Mouse (Mus musculus) myocyte (in vitro differentiated cells): ENCODE measurements at regions not wholly inside any gene's neighbourhood (a gene's known extent, or its start where the extent isn't known, plus 50 kb on each side); places are given as distances from the start of the nearest gene placed in this dataset.
A peak's percentile ranks its signal among the peaks of the same experiment; 100 is the strongest.

ENCODE experiments used
- H3K27me3 ChIP-seq: one replicate; pipeline ENCODE4 v1.6.1; 2011; ENCODE audit not compliant: control insufficient read depth, insufficient read depth, insufficient read length
- H3K36me3 ChIP-seq: one replicate; pipeline ENCODE4 v1.6.1; 2011; ENCODE audit not compliant: control insufficient read depth, insufficient read depth
- H3K4me2 ChIP-seq: one replicate; pipeline ENCODE4 v1.6.1; 2011; ENCODE audit warnings: low read depth, control low read depth
- H3K4me3 ChIP-seq: one replicate; pipeline ENCODE4 v1.5.1; 2011; ENCODE audit warnings: mild to moderate bottlenecking, control low read depth, moderate library complexity
- H3K79me2 ChIP-seq: one replicate; pipeline ENCODE4 v1.6.1; 2011; ENCODE audit not compliant: control insufficient read depth, insufficient read depth
- H3ac ChIP-seq: one replicate; pipeline ENCODE4 v1.6.1; 2011; ENCODE audit not compliant: control insufficient read depth, insufficient read length
- CEBPB ChIP-seq: IDR thresholded peaks from 2 replicates; pipeline ENCODE4 v1.6.1; 2011; ENCODE audit warnings: mild to moderate bottlenecking, moderate library complexity; ENCODE audit not compliant: poor library complexity, insufficient read depth, severe bottlenecking
- E2F4 ChIP-seq: IDR thresholded peaks from one replicate; pipeline ENCODE4 v1.6.1; 2011; ENCODE audit warnings: mild to moderate bottlenecking, control low read depth, moderate library complexity; ENCODE audit not compliant: insufficient read depth
- MAX ChIP-seq: IDR thresholded peaks from one replicate; pipeline ENCODE4 v1.6.1; 2011; ENCODE audit warnings: low read depth, mild to moderate bottlenecking, control low read depth
- MYOD1 ChIP-seq, 3 experiments: IDR thresholded peaks; one replicate each; pipeline ENCODE4 v1.6.1; 2011; ENCODE audit warnings: control low read depth in 2 of 3, low read depth in 2 of 3, mild to moderate bottlenecking in 2 of 3, moderate library complexity in 1 of 3; ENCODE audit not compliant: insufficient read length in 2 of 3, control insufficient read depth in 1 of 3
- MYOG ChIP-seq, 3 experiments: IDR thresholded peaks; one replicate each; pipeline ENCODE4 v1.6.1; 2011; ENCODE audit warnings: control low read depth in 2 of 3, low read depth in 2 of 3, mild to moderate bottlenecking in 2 of 3; ENCODE audit not compliant: insufficient read length in 2 of 3, control insufficient read depth in 1 of 3, insufficient read depth in 1 of 3
- POLR2A ChIP-seq: IDR thresholded peaks from one replicate; pipeline ENCODE4 v1.6.1; 2011; ENCODE audit warnings: low read depth, mild to moderate bottlenecking, control low read depth, moderate library complexity; ENCODE audit not compliant: insufficient read length
- POLR2AphosphoS2 ChIP-seq: IDR thresholded peaks from one replicate; pipeline ENCODE4 v1.6.1; 2011; ENCODE audit warnings: low read depth, control low read depth; ENCODE audit not compliant: insufficient read length
- REST ChIP-seq: IDR thresholded peaks from one replicate; pipeline ENCODE4 v1.6.1; 2011; ENCODE audit warnings: mild to moderate bottlenecking, control low read depth, moderate library complexity; ENCODE audit not compliant: insufficient read depth, insufficient read length
- SRF ChIP-seq: IDR thresholded peaks from one replicate; pipeline ENCODE4 v1.6.1; 2011; ENCODE audit warnings: low read depth; ENCODE audit not compliant: control insufficient read depth, insufficient read length
- TCF12 ChIP-seq: IDR thresholded peaks from one replicate; pipeline ENCODE4 v1.6.1; 2011; ENCODE audit warnings: mild to moderate bottlenecking, control low read depth; ENCODE audit not compliant: poor library complexity, insufficient read depth, severe bottlenecking
- TCF3 ChIP-seq: IDR thresholded peaks from one replicate; pipeline ENCODE4 v1.6.1; 2011; ENCODE audit warnings: low read depth, control low read depth; ENCODE audit not compliant: insufficient read length
- USF1 ChIP-seq: IDR thresholded peaks from one replicate; pipeline ENCODE4 v1.6.1; 2011; ENCODE audit warnings: low read depth, mild to moderate bottlenecking, control low read depth, moderate library complexity

- no peaks in the 10 kb centered on the region for H3K27me3 ChIP-seq
- no peak overlapping the region for H3ac ChIP-seq
- peak overlapping the region; percentile 58 for H3K4me2 ChIP-seq
- no peaks in the 10 kb centered on the region for H3K36me3 ChIP-seq
- H3K79me2 ChIP-seq: no peaks in the 10 kb centered on the region
- TF ChIP-seq REST (no peak), MYOD1 (IDR thresholded peaks at IDR 0.05; ENCODE audit: control insufficient read depth in 1 of 3, insufficient read length in 2 of 3, low read depth in 2 of 3) (peak in 2 of 3 experiments; percentile 25 to 34), E2F4 (no peak), POLR2A (no peak), CEBPB (no peak), TCF12 (no peak)
- no peak overlapping the region for H3K4me3 ChIP-seq
Observed at GRCm38 (mm10) chr2:117731253-117731652, 380.4 kb upstream of the Thbs1 start.

- Histone ChIP-seq H3K36me3 (no peaks in the 10 kb centered on the region), H3K4me3 (no peak overlapping the region), H3K4me2 (no peak overlapping the region), H3K27me3 (no peaks in the 10 kb centered on the region), H3K79me2 (no peaks in the 10 kb centered on the region), H3ac (no peak overlapping the region)
- no peak for TF ChIP-seq SRF
- no peak for TF ChIP-seq E2F4
Observed at GRCm38 (mm10) chr2:117742413-117742812, 369.3 kb upstream of the Thbs1 start.

GRCm38 (mm10) chr2:117743901-117744300 is 367.8 kb upstream of the Thbs1 start:
- no peaks in the 10 kb centered on the region for H3K27me3 ChIP-seq
- TF ChIP-seq USF1 (no peak), CEBPB (peak; percentile 67; the same call in 1 of the 2 replicates)
- H3K36me3 ChIP-seq: no peaks in the 10 kb centered on the region
- no peak overlapping the region for H3ac ChIP-seq
- no peak overlapping the region for H3K4me3 ChIP-seq
- no peak overlapping the region for H3K4me2 ChIP-seq
- no peaks in the 10 kb centered on the region for H3K79me2 ChIP-seq

- Histone ChIP-seq H3K79me2 (no peaks in the 10 kb centered on the region), H3K4me2 (no peak overlapping the region), H3K27me3 (no peaks in the 10 kb centered on the region), H3K4me3 (no peak overlapping the region), H3K36me3 (no peaks in the 10 kb centered on the region), H3ac (no peak overlapping the region)
- TF ChIP-seq REST (no peak), CEBPB (no peak), POLR2A (no peak)
Observed at GRCm38 (mm10) chr2:117745767-117746166, 365.9 kb upstream of the Thbs1 start.

GRCm38 (mm10) chr2:117747136-117747535 is 364.5 kb upstream of the Thbs1 start:
- no peaks in the 10 kb centered on the region for H3K79me2 ChIP-seq
- no peak overlapping the region for H3K4me2 ChIP-seq
- TF ChIP-seq CEBPB (no peak), E2F4 (no peak), POLR2AphosphoS2 (no peak)
- no peak overlapping the region for H3K4me3 ChIP-seq
- no peaks in the 10 kb centered on the region for H3K27me3 ChIP-seq
- H3K36me3 ChIP-seq: no peaks in the 10 kb centered on the region
- no peak overlapping the region for H3ac ChIP-seq

GRCm38 (mm10) chr2:117748892-117749291 is 362.8 kb upstream of the Thbs1 start:
- Histone ChIP-seq H3K79me2 (no peaks in the 10 kb centered on the region), H3K4me2 (peak overlapping the region; percentile 84), H3K36me3 (no peaks in the 10 kb centered on the region), H3K4me3 (no peak overlapping the region), H3K27me3 (no peaks in the 10 kb centered on the region), H3ac (no peak overlapping the region)
- TF ChIP-seq E2F4 (no peak), TCF3 (no peak), CEBPB (no peak), REST (no peak), SRF (no peak), MAX (no peak), POLR2AphosphoS2 (no peak), POLR2A (no peak), MYOD1 (IDR thresholded peaks at IDR 0.05; ENCODE audit: control insufficient read depth in 1 of 3, insufficient read length in 2 of 3, low read depth in 2 of 3) (no peak), USF1 (no peak), TCF12 (no peak), MYOG (IDR thresholded peaks at IDR 0.05; ENCODE audit: control insufficient read depth in 1 of 3, insufficient read depth in 1 of 3, insufficient read length in 2 of 3, low read depth in 2 of 3) (no peak)
